Mouse (Mus musculus): ENCODE results near the gene Slit3.

DNA sequence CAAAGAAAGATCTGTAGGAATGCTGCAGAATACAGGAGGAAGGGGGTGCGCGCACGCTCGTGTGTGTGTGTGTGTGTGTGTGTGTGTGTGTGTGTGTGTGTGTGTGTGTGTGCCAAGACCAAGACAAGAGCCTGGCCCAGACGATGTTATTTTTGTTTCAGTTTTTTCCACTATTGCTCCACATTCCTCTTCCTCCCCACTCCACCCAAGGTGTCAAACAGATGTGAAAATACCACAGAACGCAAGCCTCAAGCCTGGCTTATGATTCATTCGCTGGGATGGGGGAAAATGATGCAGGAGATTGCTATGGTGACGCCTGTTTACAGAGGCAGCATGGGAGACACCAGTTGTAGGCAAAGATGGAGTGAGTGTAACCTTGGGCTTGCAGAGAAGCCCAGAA is 46.2 kb downstream of the Slit3 start:
- TF ChIP-seq POLR2A (IDR thresholded peaks at IDR 0.05; ENCODE audit: low read depth, low read length) (no peak), CTCF (IDR thresholded peaks at IDR 0.05; ENCODE audit: borderline replicate concordance, insufficient read depth, low read length) (no peak)
